Mouse (Mus musculus) adrenal gland, adult 8-10 months (tissue): Measurements from ENCODE around the gene Sipa1l3. TPM values are rescaled to one million over a fixed set of nuclear protein-coding genes. Genes with fewer than 3 reads are reported as not detected.

ENCODE experiments used
- DNase-seq: peaks from one replicate; pipeline ENCODE4 v3.0.0; 2022
- total RNA-seq, 4 experiments: library from RNA; stranded (reverse); gene quantifications; 2 replicates each; pipeline ENCODE4 v1.2.4; 2022

Sipa1l3 gene
- total RNA-seq, 4 experiments from 2014 or later = 33.2 to 42.3 (median 40.6) TPM

DNA sequence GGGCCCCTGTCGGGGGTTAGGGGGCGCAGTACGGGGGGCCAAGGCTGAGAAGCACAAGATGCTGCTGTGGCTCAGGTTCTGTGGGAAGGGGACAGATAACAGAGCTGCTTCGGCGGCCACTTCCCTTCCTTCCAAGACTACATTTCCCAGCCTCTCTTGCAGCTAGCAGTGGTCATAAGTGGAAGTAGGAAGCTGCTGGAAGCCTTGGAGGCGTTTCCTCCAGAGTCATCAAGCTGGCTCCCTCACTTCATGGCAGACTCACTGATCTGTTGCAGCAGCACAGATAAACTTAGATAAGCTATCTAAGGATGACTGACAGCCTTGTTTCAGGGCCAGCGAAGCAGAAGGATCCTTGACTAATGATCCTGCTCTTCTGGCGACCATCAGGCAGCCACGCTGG, 76.6 kb downstream of the Sipa1l3 start:
- DNase-seq = peak; percentile 52

DNA sequence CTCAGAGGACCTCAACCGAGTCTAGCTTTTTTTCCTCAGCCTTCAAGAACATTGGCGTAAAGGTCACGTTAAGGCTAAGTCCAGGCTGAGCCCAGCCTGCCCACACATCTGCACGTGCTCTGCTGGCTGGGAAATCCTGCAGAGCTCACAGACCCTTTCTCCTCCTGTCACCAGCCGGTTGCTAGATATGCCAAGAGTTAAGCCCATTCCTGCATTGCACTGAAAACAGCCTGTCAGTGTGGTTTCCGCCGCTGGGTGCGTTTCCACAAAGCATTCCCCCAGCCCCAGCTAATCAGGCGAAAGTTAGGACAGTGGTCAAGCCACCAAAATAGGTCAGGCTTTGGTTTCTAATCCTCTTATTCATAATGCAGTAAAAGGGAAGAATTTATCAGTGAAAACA, 77.3 kb downstream of the Sipa1l3 start:
- DNase-seq = no peak

GRCm38 (mm10) chr7:29438655-29439282, 79.7 kb downstream of the Sipa1l3 start:
- peak; percentile 73 for DNase-seq

DNA sequence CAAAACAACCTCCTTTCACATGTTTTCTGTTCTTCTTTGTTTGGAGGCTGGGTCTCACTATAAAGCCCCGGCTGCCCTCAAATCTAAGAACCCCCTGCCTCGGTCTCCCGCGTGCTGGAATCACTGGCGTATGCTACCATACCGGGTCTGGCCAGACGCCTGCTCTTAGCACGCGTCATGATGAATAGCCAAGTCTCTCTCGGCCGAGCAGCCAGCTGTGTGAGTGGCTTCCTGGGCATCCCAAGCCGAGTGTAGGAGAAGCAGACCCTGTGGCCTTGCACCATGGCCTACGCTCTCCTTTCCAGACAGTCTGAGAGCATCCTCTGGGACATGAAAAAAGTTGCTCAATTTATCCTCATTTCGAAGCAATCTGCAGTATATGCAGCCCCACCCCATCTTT, 80.2 kb downstream of the Sipa1l3 start:
- DNase-seq = no peak

DNA sequence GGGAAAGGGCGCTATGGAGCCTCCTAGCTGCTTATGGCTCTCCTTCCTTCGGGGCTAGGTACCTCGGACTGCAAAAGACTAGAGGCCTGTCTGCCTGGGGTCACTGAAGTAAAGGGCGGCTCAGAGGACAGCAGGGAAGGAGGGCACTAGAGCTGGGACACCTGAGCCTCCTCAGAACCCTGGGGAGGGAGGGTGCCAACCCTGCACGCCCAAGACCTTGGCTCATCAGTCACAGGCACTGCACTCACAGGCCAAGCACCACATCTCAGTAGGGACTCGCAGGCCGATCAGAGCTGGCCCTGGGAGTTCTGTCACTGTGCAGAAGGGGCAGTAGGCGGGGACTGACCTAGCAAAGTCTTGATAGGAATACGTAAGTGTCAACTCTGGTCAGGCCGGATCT, 81.4 kb downstream of the Sipa1l3 start:
- DNase-seq = no peak

DNA sequence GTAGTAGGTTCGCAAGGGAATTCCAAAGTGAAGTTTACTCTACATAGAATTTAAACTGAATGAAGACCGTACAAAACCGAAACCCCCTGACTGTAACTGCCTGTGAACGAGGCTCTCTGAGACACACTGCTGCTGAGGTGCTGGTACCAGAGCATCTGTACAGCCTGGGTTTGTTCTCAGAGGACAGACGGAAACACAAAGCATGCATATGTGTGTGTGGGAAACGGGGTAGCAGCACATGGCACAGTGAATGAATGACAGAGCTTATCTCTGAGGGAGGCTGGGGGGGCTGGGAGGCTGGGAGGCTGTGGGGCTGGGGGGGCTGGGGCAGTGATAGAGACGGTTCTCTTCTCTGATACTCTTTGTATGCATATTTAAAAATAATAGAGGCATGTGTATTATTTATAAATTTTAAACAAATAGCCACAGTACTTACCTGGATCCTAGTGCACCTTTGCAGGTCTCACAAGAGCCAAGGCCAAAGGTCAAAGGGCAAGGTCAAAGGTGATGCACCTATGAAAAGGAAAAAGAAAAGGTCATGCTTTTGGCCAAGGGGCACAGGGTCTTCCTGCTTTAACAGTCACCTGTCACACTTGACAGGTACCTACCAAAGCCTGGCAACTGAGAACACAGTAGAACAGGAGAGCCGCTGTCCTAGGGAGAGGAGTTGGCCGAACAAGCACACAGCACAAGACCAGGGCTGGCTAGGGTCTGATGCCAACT, 84.0 kb downstream of the Sipa1l3 start:
- no peak for DNase-seq

GRCm38 (mm10) chr7:29433725-29434124, 84.7 kb downstream of the Sipa1l3 start:
- DNase-seq = no peak

DNA sequence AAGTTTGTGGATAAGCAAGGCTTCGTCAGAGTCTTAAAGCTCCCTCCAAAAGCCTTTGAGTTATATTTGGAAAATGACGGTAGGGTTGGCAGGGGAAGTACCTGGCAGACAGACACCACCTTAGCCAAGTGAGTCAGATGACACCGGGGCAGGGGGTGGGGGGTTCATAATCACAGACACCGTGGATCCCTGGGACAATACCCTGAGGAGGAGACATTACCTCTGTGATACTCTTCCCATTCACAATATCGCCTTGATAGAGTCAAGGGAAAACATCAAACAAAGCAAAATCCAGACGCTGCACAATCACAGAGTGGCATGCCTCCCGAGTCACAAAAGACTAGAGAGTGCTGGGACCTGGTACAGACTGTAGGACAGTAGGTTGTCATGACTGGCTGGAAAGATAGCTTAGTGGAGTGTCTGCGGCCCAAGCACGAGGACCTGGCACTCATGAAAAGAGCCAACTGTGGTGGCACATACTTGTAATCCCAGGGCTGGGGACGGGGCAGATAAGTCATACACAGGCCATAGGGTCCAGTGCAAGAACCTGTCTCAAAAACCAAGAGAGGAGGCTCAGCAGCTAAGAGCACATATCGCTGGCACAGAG, 85.4 kb downstream of the Sipa1l3 start:
- no peak for DNase-seq

DNA sequence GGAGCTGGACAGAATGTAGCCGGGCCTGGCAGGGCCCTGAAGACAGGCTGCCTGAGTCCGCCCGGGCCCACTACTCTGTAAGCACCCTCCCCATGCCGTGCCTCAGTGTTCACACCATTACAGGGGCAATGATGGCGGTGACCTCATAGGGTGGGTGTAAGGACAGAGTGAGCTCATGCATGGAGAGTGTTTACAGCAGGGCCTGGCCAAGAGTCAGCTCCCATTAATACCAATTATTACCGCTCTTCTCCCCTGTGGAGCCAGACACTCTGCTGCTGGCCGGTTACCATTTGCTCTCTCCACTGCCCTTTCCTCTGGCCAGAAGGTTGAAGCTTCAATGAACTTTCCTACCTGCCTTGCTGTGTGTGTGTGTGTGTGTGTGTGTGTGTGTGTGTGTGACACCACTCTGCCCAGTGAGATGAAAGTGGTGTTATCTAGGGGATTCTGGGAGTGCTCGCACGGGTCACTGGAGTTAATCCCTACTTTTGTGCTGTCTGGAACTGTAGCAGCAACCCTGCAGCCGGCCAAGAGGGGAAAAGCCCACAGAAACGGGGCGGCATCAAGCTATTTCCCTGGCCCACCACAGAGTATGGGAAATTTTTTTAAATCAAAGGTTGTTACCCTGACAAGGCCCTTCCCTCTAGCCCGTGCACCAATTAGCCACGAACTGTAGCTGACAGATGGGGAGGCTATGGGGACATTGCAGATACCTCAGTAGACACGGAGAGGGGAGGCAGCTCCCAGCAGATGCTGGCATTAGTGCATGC, 86.1 kb downstream of the Sipa1l3 start:
- no peak for DNase-seq

DNA sequence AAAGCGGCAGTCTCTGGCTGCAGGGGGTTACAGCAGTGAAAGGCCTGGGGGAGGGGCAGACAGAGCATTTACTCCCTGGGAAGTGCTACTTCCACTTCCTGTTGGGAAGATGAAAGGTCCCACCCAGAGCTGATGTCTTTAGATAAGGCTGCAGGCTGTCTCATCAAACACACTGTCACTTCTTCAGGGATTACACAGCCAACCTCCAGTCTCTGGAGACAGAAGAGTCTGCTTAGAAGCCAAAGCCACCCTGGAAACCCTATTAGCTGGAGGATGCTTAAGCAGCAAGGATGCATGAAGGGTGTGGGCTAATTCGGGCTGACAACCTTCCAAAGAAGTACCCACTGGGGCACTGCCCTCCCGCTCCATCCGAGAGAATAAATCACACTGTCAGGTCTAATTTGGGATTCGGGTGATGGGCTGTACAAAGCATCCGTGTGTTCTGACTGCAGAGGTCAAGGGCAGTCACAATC, 87.7 kb downstream of the Sipa1l3 start:
- no peak for DNase-seq

GRCm38 (mm10) chr7:29426056-29426455, 92.4 kb downstream of the Sipa1l3 start:
- peak; percentile 57 for DNase-seq

DNA sequence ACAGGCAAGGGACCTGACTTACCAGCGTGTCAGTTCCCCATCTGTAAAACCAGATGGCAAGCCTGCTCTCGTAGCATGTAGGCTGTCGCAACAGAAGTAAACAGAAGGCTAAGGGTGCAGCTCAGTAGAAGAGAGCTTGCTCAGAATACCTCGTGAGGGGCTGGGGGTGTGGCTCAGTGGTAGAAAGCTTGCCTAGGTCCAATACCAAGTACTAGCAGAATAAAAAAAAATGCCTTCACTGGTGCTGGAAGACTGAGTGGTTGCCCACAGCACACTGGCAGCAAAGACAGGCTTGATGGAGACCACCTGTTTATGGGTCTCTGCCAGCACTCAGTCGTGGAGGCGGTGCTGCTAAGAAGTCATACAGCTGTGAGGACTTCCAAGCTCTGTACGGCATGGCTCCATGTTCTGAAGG, 93.0 kb downstream of the Sipa1l3 start:
- DNase-seq = no peak

GRCm38 (mm10) chr7:29424690-29425089, 93.8 kb downstream of the Sipa1l3 start:
- no peak for DNase-seq

DNA sequence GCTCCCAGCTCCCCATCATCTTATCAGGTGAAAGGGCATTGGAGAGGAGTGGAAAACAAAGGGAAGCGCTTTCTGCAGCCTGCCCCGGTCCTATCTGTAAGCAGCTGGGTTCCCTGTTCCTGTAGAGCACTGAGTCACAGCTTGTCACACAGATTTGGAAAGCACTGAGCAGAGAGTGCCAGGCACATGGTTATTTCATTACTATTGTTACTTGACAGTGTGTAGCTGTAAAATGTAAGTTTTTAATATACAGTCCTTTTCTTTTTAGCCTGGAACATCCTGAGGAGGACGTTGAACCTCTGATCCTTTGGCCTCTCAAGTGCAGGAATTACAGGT, 96.6 kb downstream of the Sipa1l3 start:
- DNase-seq = no peak

GRCm38 (mm10) chr7:29421240-29421908, 97.1 kb downstream of the Sipa1l3 start:
- DNase-seq = no peak

- no peak for DNase-seq
These were observed 98.6 kb downstream of the Sipa1l3 start for GRCm38 (mm10) chr7:29419836-29420235.

- DNase-seq = no peak
These were observed 100.2 kb downstream of the Sipa1l3 start for GRCm38 (mm10) chr7:29418231-29418630.

- no peak for DNase-seq
These were observed 100.9 kb downstream of the Sipa1l3 start for GRCm38 (mm10) chr7:29417332-29418069.

DNA sequence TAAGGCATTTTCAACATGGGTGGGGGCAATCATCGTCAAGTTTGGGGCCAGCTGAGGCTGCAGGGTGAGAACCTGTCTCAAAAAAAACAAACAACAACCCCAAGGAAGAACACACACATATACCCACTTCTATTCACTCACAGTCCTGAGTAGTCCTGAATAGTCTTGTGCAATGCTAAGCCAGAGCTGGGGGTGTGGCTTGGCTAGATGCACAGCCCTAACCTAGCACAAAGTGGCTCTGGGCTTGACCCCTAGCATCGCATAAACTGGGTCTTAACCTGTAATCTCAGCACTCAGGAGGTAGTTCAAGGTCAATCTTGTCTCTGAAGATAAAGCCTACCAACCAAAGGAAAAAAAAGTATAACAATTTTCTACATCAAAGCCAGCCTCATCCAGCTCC, 101.5 kb downstream of the Sipa1l3 start:
- DNase-seq = no peak

DNA sequence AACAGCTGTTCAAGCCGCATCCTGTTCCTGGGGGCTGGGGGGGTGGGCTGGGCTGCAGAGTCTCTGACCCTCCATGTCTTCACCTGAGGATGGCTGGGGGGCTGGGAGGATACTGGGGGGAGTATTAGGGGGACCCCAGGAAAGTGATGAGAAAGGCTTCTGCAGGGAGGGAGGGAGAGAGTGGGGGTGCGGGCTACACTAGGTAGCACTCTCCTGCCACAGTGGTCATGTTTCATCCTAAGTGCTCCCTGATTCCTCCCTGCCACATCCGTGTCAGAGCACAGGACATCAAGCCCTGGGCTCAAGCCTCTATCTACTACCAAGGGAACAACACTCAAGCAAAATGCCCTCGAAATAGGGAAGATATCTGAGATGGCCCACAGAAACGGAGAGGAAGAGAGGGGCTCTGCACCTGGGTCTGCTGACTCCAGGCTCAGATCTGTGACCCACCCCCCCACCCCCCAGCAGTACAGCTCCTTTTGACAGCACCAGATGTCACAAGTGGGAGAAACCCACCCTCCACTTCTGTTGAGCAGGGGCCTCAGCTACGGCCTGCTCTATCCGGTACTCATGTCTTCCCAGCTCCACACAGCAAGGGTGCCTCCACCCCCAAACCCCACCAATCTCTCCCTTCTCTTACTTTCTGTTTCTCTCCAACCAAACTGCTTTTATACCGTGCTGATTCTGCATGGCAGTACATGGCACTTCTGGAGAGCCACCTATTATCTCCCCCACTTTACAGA, 106.4 kb downstream of the Sipa1l3 start:
- no peak for DNase-seq

- DNase-seq = no peak
These were observed 107.1 kb downstream of the Sipa1l3 start for GRCm38 (mm10) chr7:29411216-29411816.
